Mouse (Mus musculus) megakaryocyte, embryonic 14.5 days (primary cell): ENCODE measurements around the gene Pygl.
"Not testable (repeated sequence)": the region's sequence is repeated elsewhere in the genome, so short reads cannot be mapped to it uniquely, and the experiment has no call there.

Experiments
- FLI1 ChIP-seq: IDR thresholded peaks from 2 replicates; pipeline ENCODE4 v1.6.1; 2012; ENCODE audit warnings: low read length, inconsistent platforms, mixed read lengths
- GATA1 ChIP-seq: IDR thresholded peaks from 3 replicates; pipeline ENCODE4 v1.6.1; 2012; ENCODE audit warnings: mixed read lengths, low read length, inconsistent platforms, borderline replicate concordance

DNA sequence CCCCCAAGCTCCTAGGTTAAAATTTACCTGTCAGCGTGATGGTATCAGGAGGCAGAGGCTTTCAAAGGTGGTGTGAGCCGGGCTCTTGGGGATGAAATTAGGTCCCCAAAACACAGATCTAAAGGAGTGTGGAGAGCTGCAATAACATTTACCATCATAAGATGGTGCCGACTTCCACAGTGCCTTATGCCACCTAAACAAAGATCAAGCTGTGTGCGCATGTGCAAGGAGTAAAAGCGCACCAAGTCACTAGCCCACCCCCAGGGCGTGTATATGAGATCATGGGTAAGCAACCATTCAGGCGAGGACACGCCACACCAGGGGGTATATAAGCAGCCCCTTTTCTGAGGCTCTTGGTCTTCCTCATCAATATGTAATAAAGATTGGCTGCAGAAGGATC, 47.8 kb downstream of the Pygl start:
- not testable (repeated sequence) for TF ChIP-seq GATA1, FLI1
